Mouse (Mus musculus) intestine, postnatal 0 days (tissue): Measurements from ENCODE around the gene Casc3. TPM values are rescaled to one million over a fixed set of nuclear protein-coding genes. Genes with fewer than 3 reads are reported as not detected.

ENCODE experiments used
- ATAC-seq: fragments of 200-750 bp; cut with Nextera tagmentation; 2 replicates; pipeline ENCODE4 v1.8.0; 2017; ENCODE audit warnings: mild to moderate bottlenecking, moderate TSS enrichment, moderate library complexity
- H3K27ac ChIP-seq: fragments of 300-500 bp; sonication (generic); 2 replicates; pipeline ENCODE4 v1.5.1; 2014; ENCODE audit warnings: mild to moderate bottlenecking, low read depth, low read length, moderate library complexity
- H3K27me3 ChIP-seq: fragments of 300-500 bp; sonication (generic); replicated peaks from 2 replicates; pipeline ENCODE4 v1.6.1; 2014; ENCODE audit warnings: low read length, mixed read lengths; ENCODE audit not compliant: control insufficient read depth, insufficient read depth
- H3K36me3 ChIP-seq: fragments of 300-500 bp; sonication (generic); 2 replicates; pipeline ENCODE4 v1.6.1; 2014; ENCODE audit warnings: mild to moderate bottlenecking, moderate library complexity; ENCODE audit not compliant: control insufficient read depth, insufficient read depth
- H3K4me1 ChIP-seq: fragments of 300-500 bp; sonication (generic); replicated peaks from 2 replicates; pipeline ENCODE4 v1.6.1; 2014; ENCODE audit warnings: antibody characterized with exemption, low read length, mixed read lengths; ENCODE audit not compliant: control insufficient read depth, insufficient read depth
- H3K4me2 ChIP-seq: fragments of 300-500 bp; sonication (generic); replicated peaks from 2 replicates; pipeline ENCODE4 v1.6.1; 2014; ENCODE audit warnings: low read depth, mild to moderate bottlenecking, moderate library complexity
- H3K4me3 ChIP-seq: fragments of 300-500 bp; sonication (generic); 2 replicates; pipeline ENCODE4 v1.5.1; 2014; ENCODE audit warnings: low read depth, low read length
- H3K9ac ChIP-seq: fragments of 300-500 bp; sonication (generic); 2 replicates; pipeline ENCODE4 v1.6.1; 2014; ENCODE audit warnings: mild to moderate bottlenecking, low read depth, low read length
- H3K9me3 ChIP-seq: fragments of 300-500 bp; sonication (generic); 2 replicates; pipeline ENCODE4 v1.6.1; 2016; ENCODE audit warnings: mixed run types; ENCODE audit not compliant: control insufficient read depth
- CTCF ChIP-seq: sonication (generic); IDR thresholded peaks from 2 replicates; pipeline ENCODE4 v1.5.1; 2016; ENCODE audit warnings: low read depth, mild to moderate bottlenecking, control low read depth, antibody characterized with exemption, moderate library complexity
- WGBS: fragments of 180-500 bp; shearing (Covaris S2); extraction: QIAGEN DNeasy Blood & Tissue Kit; methylation state at CpG from one replicate; pipeline ENCODE4 v1.1.7; 2014; 5-methylcytosine and 5-hydroxymethylcytosine counted together
- polyA plus RNA-seq: library from polyadenylated mRNA; unstranded; fragments of >200 nt; fragmentation: Nextera tagmentation; extraction: Ambion mirVana; gene quantifications from 2 replicates; pipeline ENCODE4 v1.2.1, GENCODE M21; 2015

Gene Casc3
- polyA plus RNA-seq, 1 experiment from 2014 or later, result 10.8 TPM

DNA sequence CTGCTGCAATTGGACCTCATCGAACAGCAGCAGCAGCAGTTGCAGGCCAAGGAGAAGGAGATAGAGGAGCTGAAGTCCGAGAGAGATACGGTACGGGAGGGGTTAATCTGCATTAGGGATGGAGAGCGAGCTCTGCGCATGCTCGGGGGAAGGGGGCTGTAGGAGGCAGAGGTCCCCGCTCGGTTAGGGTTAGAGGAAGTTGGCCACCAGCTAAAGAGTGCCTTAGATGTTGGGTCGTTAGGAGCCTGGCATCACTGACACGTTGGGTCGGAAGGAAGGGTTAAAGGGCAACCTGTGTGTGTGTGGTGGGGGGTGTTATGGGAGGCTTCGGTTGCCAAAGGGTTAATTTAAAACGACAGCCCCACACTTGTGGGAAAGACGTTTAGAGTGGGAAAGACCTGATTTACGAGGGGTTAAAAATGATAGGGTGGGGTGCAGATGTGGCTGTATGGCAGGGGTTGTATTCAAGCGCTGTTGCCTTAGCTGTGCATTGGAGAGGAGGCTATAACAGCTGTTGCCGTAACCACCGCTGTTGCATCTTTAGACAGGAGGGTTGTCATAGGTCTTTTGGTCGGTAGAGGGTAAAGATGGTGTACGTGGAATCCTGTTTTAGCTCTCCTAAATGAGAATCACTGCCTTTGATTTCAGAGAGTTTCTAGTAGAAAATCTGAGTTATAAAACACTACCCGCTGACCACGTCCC lies 8.0 kb upstream of the Casc3 start:
- Histone ChIP-seq H3K4me3 (peak overlapping the region; percentile 85), H3K4me1 (no peaks in the 10 kb centered on the region), H3K36me3 (peaks cover 24% of the 10 kb centered on the region), H3K9me3 (no peaks in the 10 kb centered on the region), H3K27ac (peak overlapping the region; percentile 99), H3K9ac (peak overlapping the region; percentile 94), H3K27me3 (no peaks in the 10 kb centered on the region), H3K4me2 (peak overlapping the region; percentile 93)
- under 1% methylated on average over 23 of the region's 23 CpGs for WGBS
- no peak for TF ChIP-seq CTCF
- 0 out of 2 replicates have a peak, but pooled peaks have one; percentile 5 for ATAC-seq

DNA sequence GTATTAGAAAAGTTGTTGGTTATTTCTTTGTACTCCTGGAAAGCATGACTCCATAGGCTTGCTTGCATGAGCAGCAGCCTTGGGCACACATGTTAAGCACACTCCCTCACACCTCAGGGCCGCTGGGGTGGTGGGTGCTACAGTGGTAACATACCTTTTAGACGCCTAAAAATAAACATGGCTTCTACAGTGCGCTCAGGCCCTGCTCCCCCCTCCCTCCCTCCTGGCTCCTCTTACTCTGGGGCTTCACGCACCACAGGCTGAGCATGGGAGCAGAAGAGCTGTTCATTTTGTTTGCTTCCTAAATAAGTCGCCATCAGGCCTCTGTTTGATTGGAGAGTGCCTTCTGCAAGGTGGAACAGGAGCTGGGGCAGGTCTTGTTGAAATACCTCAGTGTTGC lies 7.4 kb upstream of the Casc3 start:
- no peak for TF ChIP-seq CTCF
- Histone ChIP-seq H3K4me2 (peak overlapping the region; percentile 93), H3K4me3 (peak overlapping the region; percentile 85), H3K9me3 (no peaks in the 10 kb centered on the region), H3K36me3 (peaks cover 31% of the 10 kb centered on the region), H3K27ac (no peak overlapping the region), H3K4me1 (no peaks in the 10 kb centered on the region), H3K27me3 (no peaks in the 10 kb centered on the region), H3K9ac (peak overlapping the region; percentile 94; the same call in 1 of the 2 replicates)
- ATAC-seq, result no peak
- WGBS, result 3% methylated on average over 5 of the region's 5 CpGs

DNA sequence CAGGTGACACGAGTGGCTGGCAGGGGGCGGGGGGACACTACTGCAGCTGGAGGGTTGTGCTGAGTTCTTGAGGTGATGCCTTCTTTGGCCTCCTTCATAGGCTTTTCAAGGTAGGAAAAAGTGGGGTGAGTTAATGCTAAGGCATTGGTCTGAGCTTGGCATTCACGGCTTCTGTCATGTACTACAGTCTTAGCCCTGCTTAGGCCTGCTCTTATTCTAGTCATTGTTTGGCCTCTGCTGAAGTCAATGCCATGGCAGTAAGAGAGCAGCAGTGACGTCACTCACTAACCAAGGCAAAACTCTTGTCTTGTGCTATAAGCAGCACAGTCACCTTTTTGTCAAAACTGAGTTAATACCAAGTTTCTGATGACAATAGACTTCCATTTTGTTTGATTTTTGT lies 6.8 kb upstream of the Casc3 start:
- no peak overlapping the region for H3K9ac ChIP-seq
- H3K4me2 ChIP-seq, result peak overlapping the region; percentile 93
- no peak for ATAC-seq
- WGBS, result 40% methylated on average over 4 of the region's 4 CpGs
- H3K4me3 ChIP-seq, result peak overlapping the region; percentile 85
- no peak overlapping the region for H3K27ac ChIP-seq
- H3K9me3 ChIP-seq, result no peaks in the 10 kb centered on the region
- peaks cover 37% of the 10 kb centered on the region for H3K36me3 ChIP-seq
- no peaks in the 10 kb centered on the region for H3K27me3 ChIP-seq
- H3K4me1 ChIP-seq, result no peaks in the 10 kb centered on the region
- TF ChIP-seq CTCF, result no peak

DNA sequence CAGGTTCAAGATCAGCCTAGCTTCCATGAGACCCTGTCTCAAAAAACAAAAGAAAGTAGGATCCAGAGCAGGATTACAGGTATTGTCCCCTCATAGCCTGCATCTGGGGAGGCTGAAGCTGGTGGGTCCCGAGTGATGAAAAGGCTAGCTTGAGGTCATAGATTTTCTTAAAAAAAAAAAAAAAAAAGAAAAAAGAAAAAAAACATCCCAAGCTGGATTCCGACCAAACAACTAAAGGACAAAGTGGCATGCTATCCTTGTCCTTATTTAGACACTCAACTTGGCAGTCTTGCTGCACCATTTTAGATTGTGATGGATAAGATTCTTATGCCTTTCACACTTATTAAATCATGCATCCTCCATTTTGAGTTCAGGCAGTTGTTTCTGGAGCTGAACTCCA lies 3.7 kb downstream of the Casc3 start:
- ATAC-seq, result no peak
- no peak for TF ChIP-seq CTCF
- no peaks in the 10 kb centered on the region for H3K4me1 ChIP-seq
- H3K4me3 ChIP-seq, result no peak overlapping the region
- H3K9ac ChIP-seq, result no peak overlapping the region
- WGBS, result 78% methylated on average over 2 of the region's 2 CpGs
- H3K4me2 ChIP-seq, result no peak overlapping the region
- H3K27ac ChIP-seq, result 0 out of 2 replicates have a peak overlapping the region, but pooled peaks have one; percentile 98
- H3K27me3 ChIP-seq, result no peaks in the 10 kb centered on the region
- H3K9me3 ChIP-seq, result no peaks in the 10 kb centered on the region
- H3K36me3 ChIP-seq, result peaks cover 47% of the 10 kb centered on the region

DNA sequence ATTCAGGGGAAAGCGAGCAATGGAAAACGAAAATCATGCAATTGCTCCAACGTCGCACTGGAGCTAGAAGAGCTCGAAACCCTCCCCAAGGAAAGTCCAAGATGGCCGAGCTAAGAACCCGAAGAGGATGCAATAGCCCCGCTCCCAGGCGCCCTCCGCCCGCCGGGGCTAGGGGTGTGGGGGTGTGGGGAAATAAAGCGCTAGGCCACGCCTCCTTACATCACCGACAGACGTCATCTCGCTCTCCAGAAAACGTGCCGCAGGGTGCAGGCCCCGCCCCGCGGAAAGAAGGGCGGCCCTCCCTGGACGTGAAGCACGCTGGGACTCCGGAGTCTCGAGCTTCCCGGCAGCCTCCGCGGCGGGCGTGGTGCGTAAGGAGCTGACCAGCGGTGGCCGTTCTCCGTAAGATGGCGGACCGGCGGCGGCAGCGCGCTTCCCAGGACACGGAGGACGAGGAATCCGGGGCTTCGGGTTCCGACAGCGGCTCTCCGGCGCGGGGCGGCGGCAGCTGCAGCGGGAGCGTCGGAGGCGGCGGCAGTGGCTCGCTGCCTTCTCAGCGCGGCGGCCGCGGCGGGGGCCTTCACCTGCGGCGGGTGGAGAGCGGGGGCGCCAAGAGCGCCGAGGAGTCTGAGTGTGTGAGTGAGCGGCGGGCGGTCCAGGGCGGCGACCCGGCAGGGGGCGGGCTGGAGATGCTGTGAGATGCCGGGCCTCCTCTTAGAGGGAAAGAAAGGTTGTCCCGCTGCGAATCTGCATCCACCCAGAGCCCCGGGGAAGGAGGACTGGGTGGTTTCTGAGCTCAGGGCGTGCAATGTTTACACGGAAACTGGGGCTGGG lies 5.0 kb downstream of the Casc3 start:
- peak overlapping the region; percentile 84 for H3K9ac ChIP-seq
- H3K4me3 ChIP-seq, result peak overlapping the region; percentile 84
- peak; percentile 70 for TF ChIP-seq CTCF
- peaks cover 42% of the 10 kb centered on the region for H3K36me3 ChIP-seq
- H3K4me2 ChIP-seq, result peak overlapping the region; percentile 79
- H3K27ac ChIP-seq, result peak overlapping the region; percentile 98
- H3K9me3 ChIP-seq, result no peaks in the 10 kb centered on the region
- H3K27me3 ChIP-seq, result no peaks in the 10 kb centered on the region
- no peaks in the 10 kb centered on the region for H3K4me1 ChIP-seq
- WGBS, result under 1% methylated on average over 77 of the region's 84 CpGs
- peak; percentile 99 for ATAC-seq

- 41% methylated on average over 7 of the region's 7 CpGs for WGBS
- Histone ChIP-seq H3K36me3 (peaks cover 36% of the 10 kb centered on the region), H3K9me3 (no peaks in the 10 kb centered on the region), H3K4me1 (no peaks in the 10 kb centered on the region), H3K4me3 (peak overlapping the region; percentile 84), H3K27me3 (no peaks in the 10 kb centered on the region), H3K27ac (no peak overlapping the region), H3K9ac (peak overlapping the region; percentile 84; the same call in 1 of the 2 replicates), H3K4me2 (peak overlapping the region; percentile 79)
- ATAC-seq, result no peak
- TF ChIP-seq CTCF, result no peak
These were observed 6.0 kb downstream of the Casc3 start for GRCm38 (mm10) chr11:98810686-98811085.
